Mouse (Mus musculus): Measurements from ENCODE around the gene Cyp26c1.

The Cyp26c1 gene

DNA sequence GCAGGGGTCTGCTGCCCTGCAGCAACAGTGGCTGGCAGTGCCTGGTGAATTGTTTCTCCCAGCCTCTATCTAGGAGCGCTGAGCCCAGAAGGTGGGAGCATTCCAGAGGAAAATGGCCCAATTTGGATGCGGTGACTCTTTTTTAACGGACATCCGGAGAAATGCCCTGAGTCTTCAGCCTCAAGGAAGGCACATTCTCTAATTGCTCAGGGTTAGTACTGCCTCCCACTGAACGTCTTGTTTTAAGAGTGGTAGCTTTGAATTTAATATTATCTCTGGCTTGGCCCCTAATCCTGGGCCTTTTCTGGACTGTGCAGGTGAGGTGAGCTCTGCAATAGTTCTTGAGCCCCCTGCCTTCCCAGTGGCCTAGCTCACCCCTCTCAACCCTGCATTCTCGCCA, at the start of gene Cyp26c1:
Gene Cyp26c1 (plus strand): TSS at position 301 of the 400 bp plus-strand sequence.
- TF ChIP-seq GATA4 (IDR thresholded peaks at IDR 0.05; ENCODE audit: insufficient replicate concordance, low read length) = no peak

DNA sequence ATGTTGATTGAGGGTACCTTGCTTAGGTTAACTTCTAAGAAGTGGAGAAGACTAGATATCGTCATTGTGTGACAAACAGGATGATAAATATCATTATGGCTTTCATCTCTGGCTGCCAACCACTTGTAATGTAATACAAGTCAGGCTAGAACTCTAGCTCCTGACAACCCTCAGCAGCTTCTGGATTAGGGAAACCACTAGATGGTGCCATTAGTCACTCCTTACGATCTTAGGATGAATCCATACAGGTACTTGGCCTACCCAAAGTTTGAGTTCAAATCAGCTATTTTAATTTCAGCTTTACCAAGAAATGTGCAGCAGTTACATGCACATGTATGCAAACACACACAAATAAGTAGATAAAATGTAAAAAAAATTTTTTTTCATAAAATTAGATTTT, 37.4 kb upstream of the Cyp26c1 start:
- no peak for TF ChIP-seq GATA4 (IDR thresholded peaks at IDR 0.05; ENCODE audit: insufficient replicate concordance, low read length)

DNA sequence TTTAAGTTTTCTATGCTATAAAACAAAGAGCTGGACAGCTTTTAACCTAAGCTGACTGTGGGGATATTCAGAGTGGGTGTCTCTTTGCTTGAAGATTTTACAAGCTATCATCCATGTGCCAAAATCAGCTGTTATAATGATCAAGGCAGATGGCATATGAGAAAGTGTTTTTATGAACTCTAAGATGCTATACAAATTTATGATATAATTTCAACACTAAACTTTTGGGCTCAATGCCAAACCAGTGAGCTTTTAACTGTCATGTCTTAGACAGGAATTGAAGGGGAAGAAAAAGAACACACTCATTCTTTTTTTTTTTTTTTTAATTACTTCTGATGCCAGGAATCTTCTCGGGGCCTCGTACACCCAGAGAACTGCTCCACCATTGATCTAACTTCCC, 34.9 kb upstream of the Cyp26c1 start:
- no peak for TF ChIP-seq GATA4 (IDR thresholded peaks at IDR 0.05; ENCODE audit: insufficient replicate concordance, low read length)

DNA sequence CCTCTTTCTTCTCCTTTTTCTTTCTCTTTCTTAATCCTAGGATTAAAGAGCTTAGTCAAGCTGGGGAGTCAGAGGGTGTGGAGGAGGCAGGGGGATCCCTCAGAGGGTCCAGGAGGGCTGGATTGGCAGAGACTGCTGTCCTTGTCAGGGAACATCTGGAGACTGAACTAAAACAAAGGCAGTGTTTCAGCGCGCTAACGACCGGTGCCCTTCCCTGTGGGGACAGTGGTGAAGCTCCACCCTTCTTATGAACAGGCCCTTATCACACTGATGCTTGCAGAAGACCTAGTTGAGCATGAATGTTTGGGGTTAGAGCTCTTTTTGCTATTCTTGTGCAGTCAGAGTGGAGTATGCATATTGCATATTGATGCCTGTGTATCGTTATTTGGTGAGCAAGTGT, 31.4 kb upstream of the Cyp26c1 start:
- TF ChIP-seq GATA4 (IDR thresholded peaks at IDR 0.05; ENCODE audit: insufficient replicate concordance, low read length) = no peak

DNA sequence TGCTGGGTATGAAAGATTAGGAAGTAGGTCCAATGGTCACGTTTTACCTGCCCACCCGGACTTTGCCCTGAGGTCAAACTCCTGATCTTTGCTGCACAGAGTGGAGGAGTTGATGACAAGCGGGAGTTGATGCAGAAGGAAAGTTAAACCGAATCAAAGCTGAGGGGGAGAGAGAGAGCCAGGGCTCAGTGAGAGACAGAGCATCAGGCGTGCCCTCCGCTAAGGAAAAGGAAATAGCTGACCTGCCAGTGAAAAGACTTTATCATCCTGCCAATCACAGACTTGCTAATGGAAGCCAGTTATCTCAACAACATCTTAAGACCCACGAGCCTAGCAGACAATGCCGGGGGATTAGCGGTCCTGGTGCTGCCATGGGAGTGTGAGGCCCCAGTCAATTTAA, 28.9 kb upstream of the Cyp26c1 start:
- TF ChIP-seq GATA4 (IDR thresholded peaks at IDR 0.05; ENCODE audit: insufficient replicate concordance, low read length) = no peak

DNA sequence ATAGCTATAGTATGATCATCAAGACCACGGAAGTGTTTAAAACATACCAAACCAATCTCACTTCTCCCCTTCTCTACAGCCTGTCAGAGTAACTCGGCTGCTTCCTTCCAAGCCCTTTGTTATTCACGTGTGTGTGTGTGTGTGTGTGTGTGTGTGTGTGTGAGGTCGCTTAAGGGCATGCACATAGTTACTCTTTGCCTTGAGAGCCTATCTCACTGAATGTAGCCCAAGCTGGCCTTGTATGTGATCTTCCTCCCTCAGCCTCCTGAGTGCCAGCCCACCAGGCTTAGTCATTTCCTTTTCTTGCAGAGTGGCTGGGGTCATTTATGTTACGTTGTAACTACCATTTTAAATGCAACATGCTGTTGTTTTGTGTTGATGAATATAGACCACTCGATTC, 20.1 kb upstream of the Cyp26c1 start:
- TF ChIP-seq GATA4 (IDR thresholded peaks at IDR 0.05; ENCODE audit: insufficient replicate concordance, low read length) = no peak

DNA sequence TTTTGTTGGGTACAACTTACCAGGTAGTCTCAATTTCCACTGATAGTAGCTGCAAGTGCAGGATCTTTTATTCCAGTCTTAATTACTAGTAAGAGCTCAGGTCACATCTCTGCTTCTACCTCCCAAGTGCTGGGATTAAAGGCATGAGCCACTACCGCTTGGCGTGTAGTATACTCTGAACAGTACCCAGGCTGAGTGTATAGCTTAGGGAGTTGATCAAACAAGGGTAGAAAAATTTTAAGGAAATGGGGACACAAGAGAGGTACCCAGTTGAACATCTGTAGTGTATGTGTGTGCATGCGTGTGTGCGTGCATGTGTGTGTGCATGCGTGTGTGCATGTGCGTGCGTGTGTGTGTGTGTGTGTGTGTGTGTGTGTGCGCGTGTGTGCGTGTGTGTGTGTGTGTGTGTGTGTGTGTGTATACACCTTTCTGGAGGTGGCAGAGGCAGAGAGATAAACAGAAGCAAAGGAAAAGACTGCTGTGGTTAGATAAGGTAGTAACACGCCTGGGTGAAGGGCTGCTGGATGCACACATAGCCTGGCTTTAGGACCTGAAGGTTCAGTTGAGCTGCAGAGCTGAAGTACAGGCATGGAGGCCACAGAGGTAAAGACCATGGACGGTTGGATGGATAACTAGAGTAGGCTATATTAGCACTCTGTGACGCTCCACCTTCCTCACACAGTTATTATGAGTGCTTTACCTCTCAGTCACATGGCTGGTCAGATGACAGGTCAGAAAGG, 17.4 kb upstream of the Cyp26c1 start:
- TF ChIP-seq GATA4 (IDR thresholded peaks at IDR 0.05; ENCODE audit: insufficient replicate concordance, low read length) = no peak

DNA sequence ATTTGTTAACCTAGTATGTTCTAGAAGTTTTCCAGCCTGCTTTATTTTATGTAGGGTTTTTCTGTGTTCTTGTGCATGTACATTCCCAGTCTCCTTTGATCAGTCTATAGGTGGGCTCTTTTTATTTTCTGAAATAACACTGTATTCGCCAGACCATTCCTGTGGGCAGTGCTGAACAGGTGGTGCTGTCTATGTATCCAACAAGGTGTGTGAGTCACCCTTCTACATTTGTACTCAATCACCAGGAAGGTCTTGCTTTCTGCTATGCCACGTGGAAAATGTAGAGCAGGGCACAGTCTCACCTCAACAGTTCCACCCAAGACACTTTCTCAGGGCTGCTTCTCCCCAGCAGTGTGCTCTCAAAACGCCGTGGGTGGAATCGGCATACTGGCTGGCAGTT, 16.7 kb upstream of the Cyp26c1 start:
- TF ChIP-seq GATA4 (IDR thresholded peaks at IDR 0.05; ENCODE audit: insufficient replicate concordance, low read length) = no peak

DNA sequence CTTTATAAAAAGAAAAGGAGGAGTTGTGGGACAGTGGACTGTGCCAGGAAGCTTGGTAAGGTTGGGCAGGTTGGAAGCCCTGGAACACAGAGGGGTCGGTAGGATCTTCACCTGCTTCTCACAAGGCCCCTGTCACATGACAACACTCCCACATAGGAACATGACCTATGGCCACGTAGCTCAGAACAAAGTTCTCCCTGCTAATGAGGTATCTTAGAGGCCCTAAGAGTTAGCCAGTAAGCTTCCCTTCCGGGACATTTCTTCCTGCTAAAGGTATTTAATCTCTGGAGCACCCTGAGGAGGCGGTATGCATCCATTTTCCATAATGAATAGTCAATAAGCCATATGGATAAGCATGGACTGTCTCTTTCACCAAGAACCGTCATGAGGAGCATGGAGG, 15.9 kb upstream of the Cyp26c1 start:
- no peak for TF ChIP-seq GATA4 (IDR thresholded peaks at IDR 0.05; ENCODE audit: insufficient replicate concordance, low read length)

DNA sequence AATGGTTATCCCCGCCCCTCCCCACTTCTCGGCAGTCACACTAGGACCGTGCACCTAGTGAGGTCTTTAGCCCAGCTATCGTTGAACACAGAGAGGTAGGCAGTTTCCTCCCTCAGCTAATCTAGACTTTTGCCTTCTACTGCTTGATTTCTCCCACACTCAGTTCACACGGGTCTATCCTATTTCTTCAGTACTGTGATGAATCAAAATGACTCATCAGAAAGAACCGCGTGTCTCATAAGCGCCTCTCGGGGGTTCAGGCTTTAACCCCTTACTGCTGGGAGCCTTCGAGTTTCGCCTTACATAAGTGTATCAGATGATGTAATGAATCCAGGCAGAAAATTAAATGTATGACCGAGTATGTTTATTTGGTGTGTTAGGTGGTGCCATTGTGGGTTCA, 12.0 kb upstream of the Cyp26c1 start:
- no peak for TF ChIP-seq GATA4 (IDR thresholded peaks at IDR 0.05; ENCODE audit: insufficient replicate concordance, low read length)

DNA sequence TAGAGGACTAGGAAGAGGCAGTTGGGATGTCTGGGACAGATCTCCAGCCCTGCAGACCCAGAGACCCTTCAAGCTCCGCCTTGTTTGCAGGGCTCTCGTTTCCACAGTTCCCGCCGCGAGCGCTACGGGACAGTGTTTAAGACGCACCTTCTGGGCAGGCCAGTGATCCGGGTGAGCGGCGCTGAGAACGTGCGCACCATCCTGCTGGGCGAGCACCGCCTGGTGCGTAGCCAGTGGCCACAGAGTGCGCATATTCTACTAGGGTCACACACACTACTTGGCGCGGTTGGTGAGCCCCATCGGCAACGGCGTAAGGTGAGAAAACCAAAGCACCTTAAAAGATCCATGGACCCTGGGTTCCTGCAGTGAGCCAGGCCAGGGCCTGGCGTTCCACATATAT, 966 bp downstream of the Cyp26c1 start:
- no peak for TF ChIP-seq GATA4 (IDR thresholded peaks at IDR 0.05; ENCODE audit: insufficient replicate concordance, low read length)

DNA sequence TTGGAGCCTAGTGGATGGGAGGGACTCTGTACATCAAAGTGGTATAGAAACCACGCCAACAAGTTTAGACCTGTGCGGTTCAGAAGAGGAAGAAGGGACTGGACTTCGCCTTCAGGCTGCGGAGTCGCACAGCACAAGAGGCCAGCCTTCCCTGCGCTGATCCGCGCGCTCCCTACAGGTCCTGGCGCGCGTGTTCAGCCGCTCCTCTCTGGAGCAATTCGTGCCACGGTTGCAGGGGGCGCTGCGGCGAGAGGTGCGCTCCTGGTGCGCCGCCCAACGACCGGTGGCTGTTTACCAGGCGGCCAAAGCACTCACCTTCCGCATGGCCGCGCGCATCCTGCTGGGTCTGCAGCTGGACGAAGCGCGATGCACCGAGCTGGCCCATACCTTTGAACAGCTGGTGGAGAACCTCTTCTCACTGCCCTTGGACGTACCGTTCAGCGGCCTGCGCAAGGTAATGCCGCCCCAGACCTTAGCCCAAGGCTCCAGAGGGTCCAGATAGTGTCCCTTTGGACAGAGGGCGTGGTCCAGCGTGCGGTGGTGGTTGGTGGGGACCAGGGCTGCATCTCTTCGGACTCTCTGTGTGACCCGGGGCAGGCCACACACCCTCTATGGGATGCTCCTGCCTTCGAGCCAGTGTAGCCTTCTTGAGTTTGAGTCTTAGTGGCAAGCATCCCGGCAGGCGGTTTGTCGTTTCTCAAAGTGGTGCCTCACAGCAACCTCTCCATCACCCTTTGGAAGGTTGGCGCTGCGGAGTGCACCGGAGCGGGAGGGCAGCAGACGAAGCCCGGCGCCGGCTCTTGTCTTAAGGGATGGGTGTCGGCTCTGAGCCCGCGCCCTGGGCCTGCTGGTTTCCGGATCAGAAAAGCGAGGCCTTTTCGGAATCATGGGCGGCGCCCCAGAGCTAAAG, 1.8 kb downstream of the Cyp26c1 start:
- no peak for TF ChIP-seq GATA4 (IDR thresholded peaks at IDR 0.05; ENCODE audit: insufficient replicate concordance, low read length)

DNA sequence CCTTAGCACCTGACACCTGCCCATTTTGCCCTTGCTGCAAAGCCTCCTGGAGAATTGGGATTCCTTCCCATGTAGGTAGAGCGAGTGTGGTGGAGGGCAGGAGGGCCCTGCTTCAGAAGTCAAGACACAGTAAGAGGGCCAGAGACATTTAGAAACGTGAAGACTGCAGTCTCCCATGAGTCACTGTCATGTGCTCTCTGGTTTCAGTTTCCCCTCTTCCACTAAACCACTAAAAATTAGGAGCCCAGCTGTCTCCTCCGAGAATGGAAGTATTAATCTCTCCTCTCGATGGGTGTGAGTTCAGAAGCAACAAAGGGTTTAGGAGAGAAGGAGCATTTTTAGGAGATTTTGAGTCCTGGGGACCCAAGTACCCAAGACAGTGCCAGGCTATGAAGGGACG, 4.1 kb downstream of the Cyp26c1 start:
- no peak for TF ChIP-seq GATA4 (IDR thresholded peaks at IDR 0.05; ENCODE audit: insufficient replicate concordance, low read length)

DNA sequence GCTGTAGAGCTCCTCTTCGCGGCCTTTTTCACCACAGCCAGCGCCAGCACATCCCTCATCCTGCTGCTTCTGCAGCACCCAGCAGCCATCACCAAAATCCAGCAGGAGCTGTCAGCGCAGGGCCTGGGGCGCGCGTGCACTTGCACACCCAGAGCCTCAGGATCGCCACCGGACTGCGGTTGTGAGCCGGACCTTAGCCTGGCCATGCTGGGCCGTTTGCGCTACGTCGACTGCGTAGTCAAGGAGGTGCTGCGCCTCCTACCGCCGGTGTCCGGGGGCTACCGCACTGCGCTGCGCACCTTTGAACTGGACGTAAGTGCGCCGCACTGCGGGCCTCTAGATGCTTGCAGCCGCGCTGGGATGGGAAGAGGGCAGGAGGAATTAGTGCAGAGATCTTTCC, 5.3 kb downstream of the Cyp26c1 start:
- no peak for TF ChIP-seq GATA4 (IDR thresholded peaks at IDR 0.05; ENCODE audit: insufficient replicate concordance, low read length)

DNA sequence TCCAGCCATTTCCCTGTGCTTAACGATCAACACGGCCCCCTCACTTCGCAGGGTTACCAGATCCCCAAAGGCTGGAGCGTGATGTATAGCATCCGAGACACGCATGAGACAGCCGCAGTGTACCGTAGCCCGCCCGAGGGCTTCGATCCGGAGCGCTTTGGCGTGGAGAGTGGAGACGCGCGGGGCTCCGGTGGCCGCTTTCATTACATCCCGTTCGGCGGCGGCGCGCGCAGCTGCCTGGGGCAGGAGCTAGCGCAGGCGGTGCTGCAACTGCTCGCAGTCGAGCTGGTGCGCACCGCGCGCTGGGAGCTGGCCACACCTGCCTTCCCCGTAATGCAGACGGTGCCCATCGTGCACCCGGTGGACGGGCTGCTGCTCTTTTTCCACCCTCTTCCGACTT, 7.5 kb downstream of the Cyp26c1 start:
- no peak for TF ChIP-seq GATA4 (IDR thresholded peaks at IDR 0.05; ENCODE audit: insufficient replicate concordance, low read length)

DNA sequence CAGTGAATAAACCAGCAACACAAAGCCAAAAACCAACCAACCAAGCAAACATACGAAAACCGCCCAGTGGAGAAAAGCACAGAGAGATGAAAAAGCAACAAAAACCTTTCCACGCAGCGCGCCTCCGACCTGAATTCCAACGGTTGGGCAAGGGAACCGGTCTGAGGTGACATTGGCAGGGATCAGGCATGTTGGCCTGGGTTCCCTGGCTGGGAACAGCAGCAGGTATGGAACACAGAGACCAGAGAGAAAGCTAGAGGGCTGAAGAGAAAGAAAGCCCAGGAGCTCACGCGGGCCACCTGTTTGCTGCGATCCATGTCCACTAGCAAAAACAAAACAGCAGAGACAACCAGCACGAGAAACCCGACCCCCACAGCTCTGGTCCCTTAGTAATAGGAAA, 9.8 kb downstream of the Cyp26c1 start:
- TF ChIP-seq GATA4 (IDR thresholded peaks at IDR 0.05; ENCODE audit: insufficient replicate concordance, low read length) = no peak

All from liver, adult (tissue).